Mouse (Mus musculus): ENCODE measurements around the gene Hck. TPM values are rescaled to one million over a fixed set of nuclear protein-coding genes. Genes with fewer than 3 reads are reported as not detected.
A peak's percentile ranks its signal among the peaks of the same experiment; 100 is the strongest.

Gene Hck
- 16.3 and 17.3 TPM in 2 replicates for total RNA-seq (2015)
- 20.1 and 25.7 TPM in 2 replicates for total RNA-seq (2017)

GRCm38 (mm10) chr2:153108313-153109264 is at the start of gene Hck:
Gene Hck, plus strand, starts transcription at chr2:153108468.
- peak; percentile 87 for ATAC-seq (replicated peaks; ENCODE audit: poor library complexity)

DNA sequence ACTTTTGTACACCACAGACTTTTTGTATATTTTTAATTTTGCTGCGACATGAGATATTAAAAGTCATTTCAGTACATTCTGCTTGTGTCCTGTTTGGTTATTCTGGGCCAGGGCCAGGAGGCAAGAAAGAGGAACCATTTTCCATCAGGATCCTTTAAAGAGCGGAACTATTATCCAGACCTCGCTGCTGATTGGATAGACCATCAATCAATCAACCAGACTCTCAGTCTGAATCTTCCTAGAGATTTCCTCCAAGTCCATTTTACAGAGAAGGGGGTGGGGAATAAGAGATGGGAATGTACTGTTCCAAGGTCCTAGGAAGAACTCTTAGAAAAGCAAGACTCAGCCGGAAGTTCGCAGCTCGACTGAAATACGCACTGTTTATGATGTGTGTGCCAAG is 48.1 kb upstream of the Hck start:
- ATAC-seq (replicated peaks; ENCODE audit: poor library complexity): no peak

- 0 out of 2 replicates have a peak, but pooled peaks have one; percentile 6 for ATAC-seq (replicated peaks; ENCODE audit: poor library complexity)
Observed at GRCm38 (mm10) chr2:153063394-153063793, 44.9 kb upstream of the Hck start.

DNA sequence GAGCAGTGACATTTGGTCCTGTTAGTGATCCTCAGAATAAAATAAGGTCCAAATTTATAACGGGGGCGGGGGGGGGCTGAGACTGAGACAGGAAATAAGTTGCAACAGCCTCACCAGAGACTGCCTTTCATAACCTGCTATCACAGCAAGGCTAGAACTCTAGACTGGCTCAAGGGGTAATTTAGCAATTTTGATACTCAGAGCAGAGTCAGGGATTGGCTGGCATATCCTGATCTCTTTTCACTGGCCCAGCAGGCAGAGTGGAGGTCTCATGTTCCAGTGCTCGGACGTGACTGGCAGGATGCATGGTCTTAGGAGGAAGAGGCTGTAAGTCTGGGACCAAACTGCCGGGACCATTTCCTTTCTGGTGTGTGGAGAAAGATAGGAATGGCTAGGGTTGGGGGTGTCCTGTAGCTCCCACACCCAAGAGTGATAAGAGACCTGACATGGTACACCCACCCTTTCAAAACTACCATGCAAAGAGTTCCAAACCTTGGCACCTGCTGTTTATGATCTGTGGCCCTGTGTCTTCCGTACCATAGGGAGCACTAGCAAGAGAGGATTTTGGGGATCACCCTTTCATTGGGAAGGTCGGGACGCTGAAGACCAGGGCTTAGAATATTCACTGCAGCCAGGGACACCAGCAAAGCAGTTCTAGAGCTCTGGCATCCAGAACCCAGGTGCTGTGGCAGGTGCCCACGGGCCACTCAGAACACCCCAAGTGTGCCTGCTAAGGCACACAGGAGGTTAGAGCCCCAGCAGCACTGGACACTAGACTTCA is 43.9 kb upstream of the Hck start:
- ATAC-seq (replicated peaks; ENCODE audit: poor library complexity): peak; percentile 53

- peak; percentile 56 for ATAC-seq (replicated peaks; ENCODE audit: poor library complexity)
Observed at GRCm38 (mm10) chr2:153065747-153066508, 42.3 kb upstream of the Hck start, which contains the start of gene Ccm2l. Gene Ccm2l, plus strand, starts transcription at chr2:153065955.

DNA sequence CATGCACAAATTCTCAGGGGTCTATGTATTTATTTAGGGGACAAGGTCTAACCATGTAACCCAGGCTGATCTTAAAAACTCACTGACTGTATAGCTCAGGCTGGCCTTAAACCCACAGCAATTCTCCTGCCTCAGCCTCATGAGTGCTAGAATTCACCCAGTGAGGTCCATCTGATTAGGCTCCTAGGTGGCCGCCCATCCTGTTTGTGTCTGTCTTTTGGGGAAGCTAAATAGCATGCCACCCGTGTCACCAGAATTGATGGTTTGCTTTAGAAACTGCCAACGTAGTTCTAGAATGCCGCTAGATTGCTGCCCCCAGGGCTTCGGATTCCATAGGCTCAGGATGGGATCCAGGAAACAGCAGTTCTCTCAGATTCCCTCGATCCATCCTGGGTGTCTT is 41.3 kb upstream of the Hck start:
- ATAC-seq (replicated peaks; ENCODE audit: poor library complexity): no peak

- no peak for ATAC-seq (replicated peaks; ENCODE audit: poor library complexity)
Observed at GRCm38 (mm10) chr2:153070762-153071490, 37.3 kb upstream of the Hck start.

- ATAC-seq (replicated peaks; ENCODE audit: poor library complexity): no peak
Observed at GRCm38 (mm10) chr2:153071491-153072184, 36.6 kb upstream of the Hck start.

- ATAC-seq (replicated peaks; ENCODE audit: poor library complexity): no peak
Observed at GRCm38 (mm10) chr2:153074651-153075050, 33.6 kb upstream of the Hck start.

DNA sequence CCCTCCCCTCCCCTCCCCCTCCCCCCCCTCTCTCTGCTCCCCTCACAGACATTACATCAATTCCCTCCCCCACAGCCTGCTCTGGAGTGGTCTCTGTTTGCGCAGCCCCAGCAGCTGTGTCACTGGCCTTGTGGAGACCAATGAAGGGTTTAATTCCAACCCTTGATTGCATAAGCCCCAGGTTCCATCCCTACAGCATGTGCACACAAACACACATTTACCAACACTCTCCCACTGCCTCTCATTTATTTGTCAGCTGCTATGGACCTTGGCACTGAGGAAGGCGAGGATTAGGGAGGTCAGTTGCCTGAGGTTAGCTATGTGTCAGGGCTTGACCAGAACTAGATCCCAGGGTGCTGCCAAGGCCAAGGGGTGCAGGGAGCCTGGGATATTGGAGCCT is 32.3 kb upstream of the Hck start:
- peak; percentile 91 for ATAC-seq (replicated peaks; ENCODE audit: poor library complexity)

DNA sequence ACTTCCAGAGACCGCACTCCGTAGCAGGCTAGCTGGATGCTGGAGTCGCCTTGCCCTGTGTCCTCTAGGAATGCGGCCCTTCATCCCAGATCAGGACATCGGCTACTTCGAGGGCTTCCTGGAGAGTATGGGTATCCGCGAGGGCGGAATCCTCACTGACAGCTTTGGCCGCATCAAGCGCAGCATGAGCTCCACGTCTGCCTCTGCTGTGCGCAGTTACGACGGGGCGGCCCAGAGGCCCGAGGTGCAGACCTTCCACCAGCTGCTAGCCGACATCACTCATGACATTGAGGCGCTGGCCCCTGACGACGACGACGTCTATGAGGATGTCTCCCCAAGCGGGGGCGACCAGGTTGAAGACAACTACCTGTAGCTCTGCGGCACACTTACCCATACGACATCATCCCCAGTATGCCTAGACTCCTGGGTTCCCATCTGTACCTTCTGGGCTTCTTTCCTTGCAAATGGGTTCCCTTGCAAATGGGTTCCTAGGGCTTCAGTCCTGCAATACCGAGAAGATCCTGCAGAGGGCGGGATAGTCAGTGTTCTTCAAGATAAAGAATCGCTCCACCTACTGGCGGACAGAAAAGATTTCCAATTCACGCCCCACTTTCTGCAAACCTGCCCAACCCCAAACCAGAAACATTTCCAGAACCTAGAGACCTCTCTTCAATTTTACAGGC is 27.3 kb upstream of the Hck start:
- peak; percentile 74 for ATAC-seq (replicated peaks; ENCODE audit: poor library complexity)

DNA sequence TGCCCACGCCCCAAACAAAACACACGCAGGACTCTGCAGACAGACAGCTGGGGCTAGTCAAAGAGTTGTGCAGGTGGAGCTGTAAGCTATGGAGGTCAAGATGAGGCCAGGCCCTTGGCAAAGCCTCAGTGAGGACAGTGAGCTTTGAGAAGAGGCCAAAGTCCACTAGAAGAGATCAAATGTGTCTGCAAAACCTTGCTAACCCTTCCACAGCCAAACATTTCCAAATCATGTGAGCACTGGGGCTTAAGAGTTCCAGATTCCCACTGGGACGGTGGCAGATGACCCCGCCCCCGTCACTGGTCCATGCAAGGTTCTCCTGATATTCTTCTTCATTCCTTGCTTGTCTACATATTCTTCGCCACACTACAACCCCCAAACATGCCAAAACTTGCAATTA is 26.4 kb upstream of the Hck start:
- no peak for ATAC-seq (replicated peaks; ENCODE audit: poor library complexity)

DNA sequence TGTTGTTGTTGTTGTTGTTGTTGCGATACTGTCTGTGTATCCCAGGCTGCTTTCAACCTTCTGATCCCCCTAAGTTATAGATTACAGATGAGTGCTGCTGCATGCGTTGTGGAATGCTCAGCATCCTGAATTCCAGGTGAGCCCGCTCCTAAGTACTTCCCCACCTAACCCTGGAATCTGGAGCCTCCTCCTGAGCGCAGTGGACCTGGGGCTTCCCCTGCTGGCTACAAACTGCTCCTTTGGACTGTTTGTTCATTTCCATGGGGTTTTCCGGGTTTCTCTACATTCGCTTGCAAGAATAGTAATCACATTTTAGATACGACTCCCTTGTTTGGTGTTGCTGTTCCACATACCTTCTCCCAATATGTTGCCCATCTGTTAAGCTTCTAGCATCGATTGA is 25.0 kb upstream of the Hck start:
- ATAC-seq (replicated peaks; ENCODE audit: poor library complexity): no peak

DNA sequence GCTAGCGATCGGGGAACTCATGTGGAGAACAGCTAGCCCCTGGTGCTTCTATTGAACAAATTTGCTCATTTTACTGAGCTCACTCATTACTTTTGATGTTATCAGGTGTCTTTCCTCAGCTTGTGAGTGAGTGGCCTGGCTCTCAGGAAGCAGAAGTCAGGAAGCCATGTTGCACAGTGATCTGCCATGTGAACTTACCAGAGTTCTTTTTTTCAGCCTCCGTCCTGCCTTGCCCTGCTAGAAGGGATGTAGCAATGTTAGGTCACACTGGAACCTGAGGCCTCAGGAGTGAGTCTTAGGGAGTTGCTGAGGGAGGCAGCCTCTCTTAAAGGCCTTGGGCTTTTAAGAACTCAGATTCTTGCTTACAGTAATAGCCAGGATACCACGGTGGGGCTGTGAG is 24.4 kb upstream of the Hck start:
- peak; percentile 55 for ATAC-seq (replicated peaks; ENCODE audit: poor library complexity)

DNA sequence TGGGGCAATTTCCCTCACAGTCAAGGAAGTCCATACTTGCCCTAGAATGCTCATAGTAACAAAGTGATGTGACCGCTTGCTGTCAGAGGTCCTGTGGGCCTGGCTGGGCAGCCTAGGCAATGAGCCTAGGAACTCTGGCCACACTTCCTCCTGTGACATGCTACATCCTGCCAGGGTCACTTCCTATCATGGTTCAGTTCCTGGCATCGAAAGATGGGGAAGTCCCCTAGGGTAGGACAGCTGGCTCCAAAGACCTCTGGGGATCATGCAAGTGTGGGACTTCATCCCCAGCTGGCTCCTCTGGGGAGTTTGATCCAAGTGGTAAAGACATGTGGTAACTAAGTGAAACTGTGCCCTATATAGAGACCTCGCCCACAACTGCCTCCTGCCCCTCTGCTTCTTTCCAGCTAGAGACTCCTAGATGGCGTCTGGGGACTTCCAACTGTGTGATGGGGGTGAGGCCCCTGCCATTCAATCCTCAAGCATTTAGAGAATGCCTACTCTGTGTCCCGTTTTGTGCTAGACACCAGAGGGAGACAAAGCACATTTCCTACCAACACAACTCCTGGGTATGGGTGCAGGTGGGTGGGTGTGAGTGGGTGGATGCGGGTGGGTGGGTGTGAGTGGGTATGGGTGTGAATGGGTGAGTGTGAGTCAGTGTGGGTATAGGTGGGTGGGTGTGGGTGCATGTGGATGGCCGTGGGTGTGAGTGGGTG is 23.8 kb upstream of the Hck start:
- peak; percentile 88 for ATAC-seq (replicated peaks; ENCODE audit: poor library complexity)

GRCm38 (mm10) chr2:153085556-153085955 is 22.7 kb upstream of the Hck start:
- ATAC-seq (replicated peaks; ENCODE audit: poor library complexity): no peak

- ATAC-seq (replicated peaks; ENCODE audit: poor library complexity): no peak
Observed at GRCm38 (mm10) chr2:153086166-153086565, 22.1 kb upstream of the Hck start.

- no peak for ATAC-seq (replicated peaks; ENCODE audit: poor library complexity)
Observed at GRCm38 (mm10) chr2:153087091-153087490, 21.2 kb upstream of the Hck start.

All from megakaryocyte progenitor cell, adult 5-6 weeks (primary cell).